Mouse (Mus musculus) central nervous system, embryonic 18 days (tissue): ENCODE data around the gene Tpbgl. TPM values are rescaled to one million over a fixed set of nuclear protein-coding genes. Genes with fewer than 3 reads are reported as not detected.

Experiments
- polyA plus RNA-seq: library from polyadenylated mRNA; depleted of rRNA; stranded (reverse); fragments of >200 nt; gene quantifications from 2 replicates; pipeline ENCODE4 v1.2.3, GENCODE M21; 2012; rRNA removed

Tpbgl gene
- 1.5 and 1.8 TPM in 2 replicates for polyA plus RNA-seq

DNA sequence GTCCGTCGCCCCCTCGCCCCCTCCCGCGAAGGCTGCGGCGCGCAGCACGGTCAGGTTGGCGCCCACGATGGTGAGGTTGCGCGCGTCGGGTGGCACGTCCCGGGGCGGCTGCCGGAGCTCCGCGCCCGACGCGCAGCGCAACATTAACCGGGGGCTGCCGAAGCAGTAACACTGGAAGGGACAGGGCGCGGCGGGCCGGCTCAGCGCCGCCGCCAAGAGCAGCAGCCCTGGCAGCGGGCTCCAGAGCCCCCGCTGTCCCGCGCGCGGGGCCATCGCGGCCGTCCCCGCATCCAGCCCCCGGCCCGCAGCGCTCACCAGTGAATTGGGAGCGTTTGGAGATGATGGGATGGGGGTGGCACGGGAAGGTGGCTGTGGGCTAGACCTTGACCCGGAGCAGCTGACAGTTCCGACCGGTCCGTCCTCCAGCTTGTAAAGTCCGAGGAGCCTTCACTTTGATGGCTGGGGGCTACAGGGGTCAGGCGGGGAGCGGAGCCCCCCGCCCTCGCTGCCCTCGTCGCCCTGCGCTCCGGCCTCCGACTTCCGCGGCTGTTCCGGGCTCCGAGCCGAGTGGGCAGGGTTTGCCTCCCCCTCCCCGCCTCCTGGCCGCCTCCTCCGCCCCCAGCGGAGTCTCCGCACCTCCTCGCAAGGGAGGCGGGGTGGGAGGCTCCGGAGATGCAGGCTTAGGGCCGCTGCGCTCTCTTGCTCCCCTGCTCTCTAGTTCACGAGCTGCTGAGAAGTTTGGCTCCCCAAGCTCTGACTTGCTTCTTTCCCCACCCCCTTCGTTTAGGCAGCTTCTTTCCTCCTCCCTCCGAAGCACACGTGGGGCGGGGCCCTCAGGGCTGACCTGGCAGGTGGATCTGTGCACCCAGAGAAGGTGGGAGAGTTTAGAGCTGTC lies at the start of gene Tpbgl:
Tpbgl (minus strand) TSS at position 728 of the 895 bp plus-strand sequence.

Other genes starting within 250 kb of the Tpbgl start
- 37.3 and 43.1 TPM in 2 replicates for gene Gdpd5, start 245.7 kb downstream of the Tpbgl start, polyA plus RNA-seq
- gene Klhl35, start 161.1 kb downstream of the Tpbgl start, polyA plus RNA-seq, result 6.0 and 6.2 TPM in 2 replicates
- gene Rps3, start 143.4 kb downstream of the Tpbgl start, polyA plus RNA-seq, result 799 and 859 TPM in 2 replicates
- gene Arrb1, start 91.6 kb downstream of the Tpbgl start, polyA plus RNA-seq, result 64.8 and 65.7 TPM in 2 replicates
- 7.0 and 7.1 TPM in 2 replicates for gene Slco2b1, start 84.2 kb upstream of the Tpbgl start, polyA plus RNA-seq
- not detected in 2 replicates for gene Olfr520, start 103.2 kb upstream of the Tpbgl start, polyA plus RNA-seq
- not detected in 2 replicates for gene Olfr521, start 136.4 kb upstream of the Tpbgl start, polyA plus RNA-seq
- 1.8 and 1.9 TPM in 2 replicates for gene Neu3, start 201.3 kb upstream of the Tpbgl start, polyA plus RNA-seq
- gene Xrra1, start 232.0 kb upstream of the Tpbgl start, polyA plus RNA-seq, result 0.80 and 0.82 TPM in 2 replicates
- gene Spcs2, start 236.4 kb upstream of the Tpbgl start, polyA plus RNA-seq, result 87.3 and 92.5 TPM in 2 replicates